Mouse (Mus musculus) midbrain, embryonic 11.5 days (tissue): ENCODE measurements around the gene Rcsd1. TPM values are rescaled to one million over a fixed set of nuclear protein-coding genes. Genes with fewer than 3 reads are reported as not detected.

Experiments used
- ATAC-seq: fragments of 200-750 bp; cut with Nextera tagmentation; 2 replicates; pipeline ENCODE4 v1.8.0; 2017; ENCODE audit warnings: moderate TSS enrichment, moderate library complexity; ENCODE audit not compliant: low FRiP score
- DNase-seq: peaks from one replicate; pipeline ENCODE4 v3.0.0; 2015; ENCODE audit warnings: low spot score; ENCODE audit errors: missing footprints
- H3K27ac ChIP-seq: fragments of 300-500 bp; sonication (generic); 2 replicates; pipeline ENCODE4 v1.5.1; 2014; ENCODE audit warnings: low read depth, low read length
- H3K27me3 ChIP-seq: fragments of 300-500 bp; sonication (generic); 2 replicates; pipeline ENCODE4 v1.6.1; 2014; ENCODE audit warnings: mild to moderate bottlenecking, low read length, moderate library complexity, mixed read lengths; ENCODE audit not compliant: control insufficient read depth, insufficient read depth
- H3K36me3 ChIP-seq: fragments of 300-500 bp; sonication (generic); 2 replicates; pipeline ENCODE4 v1.6.1; 2014; ENCODE audit warnings: mild to moderate bottlenecking, low read length, moderate library complexity, mixed read lengths; ENCODE audit not compliant: control insufficient read depth, insufficient read depth
- H3K4me1 ChIP-seq: fragments of 300-500 bp; sonication (generic); 2 replicates; pipeline ENCODE4 v1.6.1; 2014; ENCODE audit warnings: low read length; ENCODE audit not compliant: control insufficient read depth, insufficient read depth
- H3K4me2 ChIP-seq: fragments of 300-500 bp; sonication (generic); 2 replicates; pipeline ENCODE4 v1.6.1; 2014; ENCODE audit warnings: mild to moderate bottlenecking, moderate library complexity
- H3K4me3 ChIP-seq: fragments of 300-500 bp; sonication (generic); 2 replicates; pipeline ENCODE4 v1.5.1; 2014; ENCODE audit warnings: low read depth, low read length
- H3K9ac ChIP-seq: fragments of 300-500 bp; sonication (generic); 2 replicates; pipeline ENCODE4 v1.6.1; 2014; ENCODE audit warnings: low read length
- H3K9me3 ChIP-seq: fragments of 300-500 bp; sonication (generic); 2 replicates; pipeline ENCODE4 v1.6.1; 2016; ENCODE audit warnings: low read length; ENCODE audit not compliant: control insufficient read depth
- WGBS: fragments of 180-500 bp; shearing (Covaris S2); extraction: QIAGEN DNeasy Blood & Tissue Kit; methylation state at CpG from one replicate; pipeline ENCODE4 v1.1.7; 2014; 5-methylcytosine and 5-hydroxymethylcytosine counted together
- polyA plus RNA-seq: library from polyadenylated mRNA; unstranded; fragments of >200 nt; fragmentation: Nextera tagmentation; extraction: Ambion mirVana; gene quantifications from 2 replicates; pipeline ENCODE4 v1.2.1, GENCODE M21; 2014

Gene Rcsd1
- polyA plus RNA-seq, 1 experiment from 2014 or later, result 5.9 TPM

DNA sequence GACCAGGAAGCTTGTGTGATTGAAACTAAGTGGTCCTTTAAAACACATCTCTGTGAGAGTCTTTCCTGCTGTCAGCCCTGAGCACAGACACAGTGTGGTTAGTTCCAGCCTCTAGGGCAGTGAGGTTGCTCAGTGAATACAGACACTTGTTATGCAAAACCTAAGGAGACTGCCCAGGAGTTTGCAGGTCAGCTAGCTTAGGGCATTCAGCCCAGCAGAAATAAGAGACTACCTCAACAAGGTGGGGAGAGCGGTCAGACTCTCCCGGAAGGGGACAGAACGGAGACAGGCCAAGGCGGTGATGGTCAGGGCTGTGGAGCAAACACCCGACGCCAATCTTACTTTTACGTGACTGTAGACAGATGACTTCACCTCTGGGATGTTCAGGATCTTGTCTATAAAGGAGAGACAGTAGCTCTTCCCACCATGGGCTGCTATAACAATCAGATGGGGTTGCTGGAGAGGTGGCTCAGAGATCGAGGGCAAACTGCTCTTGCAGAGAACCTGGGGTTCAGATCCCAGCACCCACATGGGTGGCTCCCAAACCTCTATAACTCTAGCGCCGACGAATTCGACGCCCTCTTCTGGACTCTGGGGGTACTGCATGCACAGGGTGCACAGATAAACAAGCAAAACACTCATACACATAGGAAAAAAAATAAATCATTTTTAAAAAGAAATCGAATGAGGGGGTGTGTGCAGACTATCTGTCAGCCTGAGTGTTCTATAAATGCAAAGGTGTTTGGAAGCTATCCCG lies 30.5 kb downstream of the Rcsd1 start:
- no peaks in the 10 kb centered on the region for H3K4me1 ChIP-seq
- H3K36me3 ChIP-seq, result no peaks in the 10 kb centered on the region
- ATAC-seq, result no peak
- H3K4me2 ChIP-seq, result no peak overlapping the region
- WGBS, result 67% methylated on average over 15 of the region's 15 CpGs
- H3K27ac ChIP-seq, result no peak overlapping the region
- no peak overlapping the region for H3K9ac ChIP-seq
- DNase-seq, result no peak
- H3K4me3 ChIP-seq, result no peak overlapping the region
- no peaks in the 10 kb centered on the region for H3K9me3 ChIP-seq
- no peaks in the 10 kb centered on the region for H3K27me3 ChIP-seq

DNA sequence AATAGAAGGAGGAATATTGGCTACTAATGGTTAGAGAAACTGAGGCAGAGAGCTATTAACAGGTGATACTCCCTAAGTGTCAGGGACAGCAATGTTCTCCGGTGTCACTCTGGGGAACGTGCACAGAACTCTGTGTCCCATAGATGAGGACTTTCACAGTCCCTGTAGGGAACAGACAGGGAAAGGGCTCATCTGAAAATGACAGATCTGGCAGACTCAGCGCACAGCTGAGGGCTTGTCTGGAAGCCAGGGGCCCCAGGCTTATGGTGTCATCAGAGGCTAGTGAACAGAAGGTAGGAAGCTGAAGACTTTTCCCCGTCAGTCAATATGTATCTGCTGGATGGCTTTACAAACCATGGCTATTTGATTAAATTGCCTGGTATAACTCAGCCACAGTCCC lies 32.0 kb downstream of the Rcsd1 start:
- H3K9ac ChIP-seq, result no peak overlapping the region
- WGBS, result 71% methylated on average over 4 of the region's 4 CpGs
- no peak overlapping the region for H3K4me3 ChIP-seq
- no peak overlapping the region for H3K27ac ChIP-seq
- no peaks in the 10 kb centered on the region for H3K36me3 ChIP-seq
- H3K4me1 ChIP-seq, result no peaks in the 10 kb centered on the region
- H3K27me3 ChIP-seq, result no peaks in the 10 kb centered on the region
- no peaks in the 10 kb centered on the region for H3K9me3 ChIP-seq
- no peak overlapping the region for H3K4me2 ChIP-seq
- no peak for ATAC-seq
- no peak for DNase-seq

DNA sequence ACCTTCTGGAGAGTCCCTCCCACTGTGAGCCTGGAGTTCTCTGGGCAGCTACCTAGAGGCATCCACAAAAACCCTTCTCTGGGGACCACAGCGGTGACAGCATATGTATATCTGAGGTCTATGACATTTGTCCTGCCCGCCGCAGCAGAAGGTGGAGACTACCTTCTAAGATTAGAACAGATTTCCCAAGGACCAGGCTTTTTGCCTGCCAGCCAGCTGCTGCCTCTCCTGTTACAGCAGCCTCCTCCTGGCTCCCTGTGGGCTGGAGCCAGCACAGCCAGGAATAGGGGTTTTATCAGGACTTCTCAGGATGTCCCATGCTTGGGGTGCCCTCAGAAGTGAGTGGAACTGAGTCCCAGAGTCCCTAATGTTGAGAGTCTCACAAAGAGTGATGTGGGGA lies 32.6 kb downstream of the Rcsd1 start:
- Histone ChIP-seq H3K4me1 (no peaks in the 10 kb centered on the region), H3K9ac (no peak overlapping the region), H3K4me3 (no peak overlapping the region), H3K4me2 (no peak overlapping the region), H3K27me3 (no peaks in the 10 kb centered on the region), H3K27ac (no peak overlapping the region), H3K9me3 (no peaks in the 10 kb centered on the region), H3K36me3 (no peaks in the 10 kb centered on the region)
- DNase-seq (no peak), ATAC-seq (no peak)
- WGBS, result 76% methylated on average over 3 of the region's 3 CpGs

DNA sequence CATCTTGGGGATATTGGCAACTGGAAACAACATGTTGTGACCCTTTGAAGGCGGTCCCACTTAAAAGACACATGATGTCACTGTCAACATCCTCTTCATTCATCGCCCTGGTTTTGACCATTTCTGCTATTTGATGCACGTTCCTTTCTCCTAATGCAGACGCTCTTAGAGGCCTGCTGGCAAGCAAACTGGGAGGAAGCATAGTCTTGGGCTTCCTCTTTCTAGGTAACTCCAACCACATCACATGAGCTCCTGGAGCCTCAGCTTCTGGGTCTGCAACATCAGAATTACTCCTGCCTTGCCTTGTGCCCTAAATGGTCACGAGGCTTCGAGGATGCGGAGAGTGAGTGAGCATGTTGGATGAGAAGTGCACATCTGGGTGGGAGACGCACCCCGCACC lies 34.4 kb downstream of the Rcsd1 start:
- no peak overlapping the region for H3K4me3 ChIP-seq
- WGBS, result 90% methylated on average over 9 of the region's 9 CpGs
- H3K9me3 ChIP-seq, result no peaks in the 10 kb centered on the region
- H3K36me3 ChIP-seq, result no peaks in the 10 kb centered on the region
- H3K27ac ChIP-seq, result no peak overlapping the region
- ATAC-seq, result no peak
- no peak overlapping the region for H3K4me2 ChIP-seq
- H3K9ac ChIP-seq, result no peak overlapping the region
- no peak for DNase-seq
- no peaks in the 10 kb centered on the region for H3K4me1 ChIP-seq
- no peaks in the 10 kb centered on the region for H3K27me3 ChIP-seq

DNA sequence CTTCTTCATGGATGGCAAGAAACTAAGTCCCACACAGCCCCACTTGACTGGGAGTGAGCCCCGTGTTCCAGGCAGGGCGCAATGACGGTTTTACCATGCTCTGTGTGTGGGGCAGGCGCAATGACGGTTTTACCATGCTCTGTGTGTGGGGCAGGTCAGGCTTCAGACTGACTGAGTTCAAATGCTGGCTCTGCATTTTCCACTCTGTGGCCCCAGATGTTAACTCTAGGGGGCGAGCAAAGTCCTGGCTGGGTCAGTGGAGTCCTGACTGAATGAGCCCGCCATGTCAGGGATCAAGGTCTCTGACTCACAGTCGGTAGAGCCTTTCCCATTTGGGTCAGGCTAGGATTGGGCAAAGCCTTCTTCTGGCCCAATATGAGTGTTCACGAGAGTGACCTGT lies 37.2 kb downstream of the Rcsd1 start:
- Histone ChIP-seq H3K27me3 (no peaks in the 10 kb centered on the region), H3K27ac (no peak overlapping the region), H3K36me3 (no peaks in the 10 kb centered on the region), H3K4me1 (no peaks in the 10 kb centered on the region), H3K9me3 (no peaks in the 10 kb centered on the region), H3K4me2 (no peak overlapping the region), H3K4me3 (no peak overlapping the region), H3K9ac (no peak overlapping the region)
- DNase-seq (no peak), ATAC-seq (no peak)
- WGBS, result 75% methylated on average over 9 of the region's 9 CpGs

DNA sequence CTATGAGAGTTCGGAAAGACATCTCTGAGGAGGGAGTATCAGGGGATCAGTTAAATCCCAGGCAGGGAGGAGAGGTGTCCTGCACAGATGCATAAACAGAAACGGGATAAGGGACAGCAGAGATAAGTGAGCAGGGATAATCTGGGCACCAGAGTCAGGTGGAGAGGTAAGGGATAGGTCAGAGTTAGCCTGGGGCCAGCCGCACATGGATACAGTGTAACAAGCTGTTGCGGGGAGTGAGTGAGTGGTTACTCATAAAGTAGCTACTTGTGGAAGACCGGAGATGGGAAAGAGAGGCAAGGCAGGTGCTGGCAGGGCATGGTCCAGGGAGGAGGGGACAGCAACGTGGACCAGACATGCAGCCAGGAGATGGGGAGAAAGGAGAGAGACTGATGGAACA lies 39.5 kb downstream of the Rcsd1 start:
- Histone ChIP-seq H3K36me3 (no peaks in the 10 kb centered on the region), H3K9me3 (no peaks in the 10 kb centered on the region), H3K4me3 (no peak overlapping the region), H3K9ac (no peak overlapping the region), H3K4me2 (no peak overlapping the region), H3K27me3 (no peaks in the 10 kb centered on the region), H3K4me1 (no peaks in the 10 kb centered on the region), H3K27ac (no peak overlapping the region)
- 84% methylated on average over 6 of the region's 6 CpGs for WGBS
- ATAC-seq (no peak), DNase-seq (no peak)

DNA sequence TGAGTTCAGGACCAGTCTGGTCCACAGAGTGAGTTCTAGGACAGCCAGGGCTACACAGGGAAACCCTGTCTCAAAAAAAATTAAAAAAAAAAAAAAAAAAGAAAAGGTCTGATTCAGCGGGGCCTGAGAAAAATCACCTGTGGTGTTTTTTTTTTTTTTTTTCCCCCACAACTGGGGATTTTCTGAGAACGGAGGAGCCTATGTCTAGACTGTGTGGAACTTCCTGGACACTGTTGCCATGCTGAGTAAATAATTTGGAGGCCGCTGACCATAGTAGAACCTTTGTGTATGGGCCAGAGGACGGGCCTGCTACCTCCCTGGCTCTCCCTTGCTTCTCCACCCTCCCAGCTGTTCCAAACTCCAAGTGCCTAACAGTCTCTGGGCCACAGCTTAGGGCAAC lies 40.7 kb downstream of the Rcsd1 start:
- 85% methylated on average over 4 of the region's 4 CpGs for WGBS
- ATAC-seq, result no peak

DNA sequence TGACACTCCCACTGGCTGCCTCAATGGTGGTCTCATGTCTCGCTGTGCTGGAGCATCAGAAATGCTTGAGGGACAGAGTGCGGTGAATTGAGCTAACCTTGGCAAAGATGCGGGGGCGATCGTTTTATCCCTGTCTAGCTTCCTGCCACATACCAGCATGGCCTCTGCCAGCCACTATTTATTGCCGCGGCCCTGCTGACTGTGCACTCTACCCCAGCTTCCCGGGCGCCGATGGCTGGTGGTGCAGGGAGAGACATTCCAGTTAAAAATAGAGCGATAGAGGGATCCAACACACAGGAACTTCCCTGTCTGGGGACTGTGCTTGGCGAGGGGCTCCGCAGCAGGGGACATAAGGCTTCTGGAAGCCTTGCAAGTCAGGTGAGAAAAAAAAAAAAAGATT lies 42.2 kb downstream of the Rcsd1 start:
- WGBS, result 61% methylated on average over 13 of the region's 13 CpGs
- Histone ChIP-seq H3K27ac (no peak overlapping the region), H3K27me3 (no peaks in the 10 kb centered on the region), H3K4me1 (peaks cover 7% of the 10 kb centered on the region), H3K4me2 (no peak overlapping the region), H3K4me3 (no peak overlapping the region), H3K9me3 (no peaks in the 10 kb centered on the region), H3K9ac (no peak overlapping the region), H3K36me3 (no peaks in the 10 kb centered on the region)
- DNase-seq (no peak), ATAC-seq (no peak)

More for the DNA sequence above, 40.7 kb downstream of the Rcsd1 start:
- no peak overlapping the region for H3K4me2 ChIP-seq
- no peaks in the 10 kb centered on the region for H3K4me1 ChIP-seq
- no peak for DNase-seq
- no peaks in the 10 kb centered on the region for H3K9me3 ChIP-seq
- no peak overlapping the region for H3K27ac ChIP-seq
- no peaks in the 10 kb centered on the region for H3K36me3 ChIP-seq
- H3K27me3 ChIP-seq, result no peaks in the 10 kb centered on the region
- H3K4me3 ChIP-seq, result no peak overlapping the region
- no peak overlapping the region for H3K9ac ChIP-seq

DNA sequence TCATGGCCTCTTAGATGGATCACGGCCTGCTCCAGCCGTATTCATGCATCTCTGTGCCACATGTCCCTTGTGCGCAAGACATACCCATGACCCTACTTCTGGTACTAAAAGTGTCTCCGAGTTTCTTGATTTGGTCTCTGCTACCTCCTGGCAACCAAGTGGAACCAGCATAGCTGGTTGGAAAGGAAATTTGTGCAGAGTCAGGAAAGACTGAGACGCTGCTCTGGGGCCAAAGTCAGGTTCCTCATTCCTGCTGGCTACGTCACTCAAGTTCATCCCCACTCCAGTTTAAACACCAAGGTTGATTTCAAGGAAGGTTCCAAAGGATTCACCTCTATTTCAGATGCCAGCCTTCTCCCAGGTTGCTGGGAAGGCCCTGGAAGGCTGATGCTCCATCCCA lies 42.6 kb downstream of the Rcsd1 start:
- DNase-seq, result no peak
- H3K9ac ChIP-seq, result no peak overlapping the region
- no peaks in the 10 kb centered on the region for H3K27me3 ChIP-seq
- 94% methylated on average over 6 of the region's 6 CpGs for WGBS
- no peak for ATAC-seq
- no peaks in the 10 kb centered on the region for H3K9me3 ChIP-seq
- H3K36me3 ChIP-seq, result no peaks in the 10 kb centered on the region
- H3K4me1 ChIP-seq, result peaks cover 7% of the 10 kb centered on the region
- no peak overlapping the region for H3K27ac ChIP-seq
- H3K4me3 ChIP-seq, result no peak overlapping the region
- H3K4me2 ChIP-seq, result no peak overlapping the region
